Mouse (Mus musculus) liver, embryonic 14.5 days (tissue): ENCODE data around the gene Elfn1. TPM values are rescaled to one million over a fixed set of nuclear protein-coding genes. Genes with fewer than 3 reads are reported as not detected.
"Not testable (repeated sequence)": the region's sequence is repeated elsewhere in the genome, so short reads cannot be mapped to it uniquely, and the experiment has no call there.

Source experiments
- ATAC-seq: fragments of 200-750 bp; cut with Nextera tagmentation; 2 replicates; pipeline ENCODE4 v1.8.0; 2017; ENCODE audit warnings: moderate number of reproducible peaks, mild to moderate bottlenecking, moderate library complexity; ENCODE audit not compliant: insufficient read depth
- DNase-seq, 3 experiments: peaks; one replicate each; pipeline ENCODE4 v3.0.0-alpha.2; 2012 to 2013; ENCODE audit warnings: low read depth in 3 of 3, low spot score in 3 of 3
- H3K27ac ChIP-seq: fragments of 300-500 bp; sonication (generic); 2 replicates; pipeline ENCODE4 v1.5.1; 2014; ENCODE audit warnings: moderate library complexity, mild to moderate bottlenecking, control low read depth, inconsistent platforms
- H3K27me3 ChIP-seq: fragments of 300-500 bp; sonication (generic); 2 replicates; pipeline ENCODE4 v1.6.1; 2014; ENCODE audit warnings: mild to moderate bottlenecking, low read length, moderate library complexity; ENCODE audit not compliant: control insufficient read depth, insufficient read depth
- H3K36me3 ChIP-seq: fragments of 300-500 bp; sonication (generic); replicated peaks from 2 replicates; pipeline ENCODE4 v1.6.1; 2014; ENCODE audit warnings: low read depth; ENCODE audit not compliant: control insufficient read depth, insufficient read depth
- H3K4me1 ChIP-seq, 2 experiments: fragments of 200-500 bp in 1 of 2; fragments of 300-500 bp in 1 of 2; sonication (generic) in 1 of 2; replicated peaks; 2 replicates each; pipeline ENCODE4 v1.6.1; 2012 to 2014; ENCODE audit warnings: antibody characterized with exemption in 1 of 2, inconsistent platforms in 1 of 2, low read length in 1 of 2; ENCODE audit not compliant: control insufficient read depth in 2 of 2, insufficient read depth in 2 of 2
- H3K4me2 ChIP-seq: fragments of 300-500 bp; sonication (generic); 2 replicates; pipeline ENCODE4 v1.6.1; 2014; ENCODE audit warnings: low read depth, mild to moderate bottlenecking, control low read depth, moderate library complexity
- H3K4me3 ChIP-seq, 2 experiments: fragments of 200-500 bp in 1 of 2; fragments of 300-500 bp in 1 of 2; sonication (generic) in 1 of 2; 2 replicates each; pipeline ENCODE4 v1.5.1; 2012 to 2014; ENCODE audit warnings: low read depth in 2 of 2, low read length in 2 of 2, mild to moderate bottlenecking in 2 of 2, control low read depth in 1 of 2, inconsistent platforms in 1 of 2, moderate library complexity in 1 of 2; ENCODE audit not compliant: insufficient read depth in 1 of 2
- H3K9ac ChIP-seq: fragments of 300-500 bp; sonication (generic); replicated peaks from 2 replicates; pipeline ENCODE4 v1.6.1; 2014; ENCODE audit warnings: mild to moderate bottlenecking, control low read depth, moderate library complexity
- H3K9me3 ChIP-seq: fragments of 300-500 bp; sonication (generic); 2 replicates; pipeline ENCODE4 v1.6.1; 2016; ENCODE audit warnings: low read length, mixed read lengths; ENCODE audit not compliant: control insufficient read depth
- CTCF ChIP-seq: IDR thresholded peaks from 2 replicates; pipeline ENCODE4 v1.5.1; 2016; ENCODE audit warnings: antibody characterized with exemption, low read depth, control low read depth
- EP300 ChIP-seq: IDR thresholded peaks from 2 replicates; pipeline ENCODE4 v1.6.1; 2016; ENCODE audit warnings: antibody characterized with exemption, low read depth
- WGBS: fragments of 180-500 bp; shearing (Covaris S2); extraction: QIAGEN DNeasy Blood & Tissue Kit; methylation state at CpG from one replicate; pipeline ENCODE4 v1.1.7; 2014; ENCODE audit not compliant: insufficient replicate concordance; 5-methylcytosine and 5-hydroxymethylcytosine counted together
- polyA plus RNA-seq, 2 experiments: library from polyadenylated mRNA; depleted of rRNA in 1 of 2; stranded (reverse) in 1 of 2; unstranded in 1 of 2; fragments of >200 nt; fragmentation: Nextera tagmentation in 1 of 2; extraction: Ambion mirVana in 1 of 2; gene quantifications; 2 replicates each; pipeline versions ENCODE4 v1.2.1 to v1.2.3; 2012 to 2014

Gene Elfn1
- polyA plus RNA-seq, 2 experiments, result 0.09 TPM; not detected in 1

- H3K9ac ChIP-seq, result no peak overlapping the region
- H3K27ac ChIP-seq, result no peak overlapping the region
These were observed 71.0 kb downstream of the Elfn1 start for GRCm38 (mm10) chr5:139978525-139979276.

GRCm38 (mm10) chr5:139979371-139979770 lies 71.6 kb downstream of the Elfn1 start:
- no peaks in the 10 kb centered on the region for H3K27me3 ChIP-seq
- ATAC-seq (no peak), DNase-seq (no peak)
- H3K4me3 ChIP-seq, result no peak overlapping the region
- H3K4me1 ChIP-seq, result no peaks in the 10 kb centered on the region
- no peak overlapping the region for H3K9ac ChIP-seq
- no peak overlapping the region for H3K4me2 ChIP-seq
- no peaks in the 10 kb centered on the region for H3K36me3 ChIP-seq
- TF ChIP-seq CTCF (no peak), EP300 (no peak)
- no peaks in the 10 kb centered on the region for H3K9me3 ChIP-seq
- WGBS, result 65% methylated on average over 9 of the region's 9 CpGs
- no peak overlapping the region for H3K27ac ChIP-seq

More at GRCm38 (mm10) chr5:139978525-139979276, 71.0 kb downstream of the Elfn1 start:
- Histone ChIP-seq H3K9me3 (no peaks in the 10 kb centered on the region), H3K4me2 (no peak overlapping the region), H3K36me3 (no peaks in the 10 kb centered on the region), H3K4me3 (no peak overlapping the region), H3K27me3 (no peaks in the 10 kb centered on the region), H3K4me1 (no peaks in the 10 kb centered on the region)
- WGBS, result 6% methylated on average over 13 of the region's 13 CpGs
- DNase-seq (no peak), ATAC-seq (no peak)
- TF ChIP-seq CTCF (no peak), EP300 (no peak)

DNA sequence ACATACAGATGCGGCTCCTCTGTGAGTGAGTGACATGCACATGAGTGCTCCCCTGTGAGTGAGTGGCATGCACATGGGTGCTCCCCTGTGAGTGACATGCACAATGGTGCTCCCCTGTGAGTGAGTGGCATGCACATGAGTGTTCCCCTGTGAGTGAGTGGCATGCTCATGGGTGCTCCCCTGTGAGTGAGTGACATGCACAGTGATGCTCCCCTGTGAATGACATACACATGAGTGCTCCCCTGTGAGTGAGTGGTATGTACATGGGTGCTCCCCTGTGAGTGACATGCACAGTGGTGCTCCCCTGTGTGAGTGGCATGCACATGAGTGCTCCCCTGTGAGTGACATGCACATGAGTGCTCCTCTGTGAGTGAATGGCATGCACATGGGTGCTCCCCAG lies 74.2 kb downstream of the Elfn1 start:
- Histone ChIP-seq H3K27me3 (no peaks in the 10 kb centered on the region), H3K27ac (no peak overlapping the region), H3K36me3 (no peaks in the 10 kb centered on the region), H3K9me3 (no peaks in the 10 kb centered on the region), H3K4me1 (no peaks in the 10 kb centered on the region), H3K4me2 (no peak overlapping the region), H3K4me3 (no peak overlapping the region), H3K9ac (no peak overlapping the region)
- DNase-seq (no peak), ATAC-seq (no peak)
- WGBS, result 59% methylated on average over 1 of the region's 1 CpGs
- TF ChIP-seq CTCF, result no peak
- TF ChIP-seq EP300, result no peak

GRCm38 (mm10) chr5:139985073-139985746 lies 77.5 kb downstream of the Elfn1 start:
- Histone ChIP-seq H3K9ac (no peak overlapping the region), H3K4me1 (no peaks in the 10 kb centered on the region), H3K27me3 (no peaks in the 10 kb centered on the region), H3K4me3 (no peak overlapping the region), H3K27ac (no peak overlapping the region), H3K4me2 (no peak overlapping the region), H3K36me3 (no peaks in the 10 kb centered on the region), H3K9me3 (no peaks in the 10 kb centered on the region; the same call in 1 of the 2 replicates)
- no peak for TF ChIP-seq EP300
- peak; percentile 36 for TF ChIP-seq CTCF
- DNase-seq (no peak), ATAC-seq (no peak)
- 25% methylated on average over 18 of the region's 18 CpGs for WGBS

DNA sequence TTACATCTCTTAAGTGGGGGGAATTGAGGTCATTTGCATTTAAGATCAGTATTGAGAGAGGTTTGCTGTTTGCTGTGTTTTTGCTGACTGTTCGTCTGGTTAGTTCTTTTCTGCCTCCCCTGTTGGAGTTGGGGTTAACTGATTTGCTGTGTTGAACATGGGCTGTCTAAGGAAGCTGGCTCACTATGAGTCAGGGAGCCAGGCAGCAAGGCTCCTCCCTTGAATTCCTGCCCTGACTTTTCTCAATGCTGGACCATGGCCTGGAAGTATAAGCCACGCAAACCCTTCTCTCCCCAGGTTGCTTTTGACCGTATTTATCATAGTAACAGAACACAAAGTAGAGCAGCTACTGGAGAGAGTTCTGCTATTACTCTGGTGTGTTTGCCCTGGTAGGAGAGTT lies 83.8 kb downstream of the Elfn1 start:
- Histone ChIP-seq H3K36me3 (no peaks in the 10 kb centered on the region), H3K4me3 (no peak overlapping the region), H3K4me2 (no peak overlapping the region), H3K9me3 (no peaks in the 10 kb centered on the region; the same call in 1 of the 2 replicates), H3K4me1 (no peaks in the 10 kb centered on the region), H3K9ac (no peak overlapping the region), H3K27me3 (no peaks in the 10 kb centered on the region), H3K27ac (no peak overlapping the region)
- DNase-seq (no peak), ATAC-seq (no peak)
- WGBS, result 73% methylated on average over 3 of the region's 3 CpGs
- TF ChIP-seq EP300 (no peak), CTCF (no peak)

- not testable (repeated sequence) for H3K4me1 ChIP-seq, ATAC-seq, H3K36me3 ChIP-seq, DNase-seq, H3K4me2 ChIP-seq, H3K27ac ChIP-seq, H3K9ac ChIP-seq, H3K4me3 ChIP-seq, H3K27me3 ChIP-seq, H3K9me3 ChIP-seq
- 67% methylated on average over 11 of the region's 12 CpGs for WGBS
These were observed 90.6 kb downstream of the Elfn1 start for GRCm38 (mm10) chr5:139998321-139998720.
